Mouse (Mus musculus): ENCODE data around the gene Bud13.

Bud13 gene

DNA sequence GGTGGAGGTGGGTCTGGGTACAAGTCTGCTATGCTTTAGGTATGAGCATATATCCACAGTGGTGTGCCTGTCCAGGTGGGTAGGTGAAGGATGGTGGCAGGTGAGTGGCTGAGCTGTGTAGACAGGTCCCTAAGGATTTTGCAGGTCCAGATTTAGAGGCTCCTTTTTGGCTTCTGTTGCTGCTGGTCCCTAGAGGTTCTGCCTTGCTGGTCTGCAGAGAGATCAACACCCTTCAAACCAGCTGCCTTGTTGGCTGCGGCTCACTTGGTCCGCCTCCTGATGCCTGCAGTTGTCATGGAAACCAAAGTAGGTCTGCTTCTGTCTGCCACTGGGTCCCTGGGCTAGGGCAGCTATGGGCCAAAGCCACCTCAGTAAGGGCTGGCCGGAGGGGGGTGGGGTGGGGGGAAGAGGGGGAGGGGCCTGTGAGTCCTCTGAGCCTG lies 55.1 kb downstream of the Bud13 start:
- DNase-seq (ENCODE audit: low read depth, low spot score): no peak

DNA sequence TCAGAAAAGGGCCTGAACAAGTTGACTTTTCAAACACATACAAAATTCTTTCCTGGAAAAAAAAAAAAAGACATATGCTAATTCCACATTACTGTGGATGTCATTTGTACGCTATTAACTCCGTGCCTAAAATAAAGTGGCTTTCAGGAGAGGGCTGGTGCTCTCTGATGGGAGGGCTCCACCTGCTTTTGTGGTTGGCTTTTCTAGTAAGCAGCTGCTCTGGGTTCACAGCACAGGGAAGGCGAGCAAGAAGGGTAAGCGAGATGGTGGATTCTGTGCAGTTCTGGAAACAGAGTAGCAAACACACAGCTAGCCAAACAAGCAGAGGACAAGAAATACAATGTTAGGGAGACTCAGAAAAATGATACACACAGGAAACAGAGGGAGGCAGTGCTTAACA lies 55.6 kb downstream of the Bud13 start:
- no peak for DNase-seq (ENCODE audit: low read depth, low spot score)

DNA sequence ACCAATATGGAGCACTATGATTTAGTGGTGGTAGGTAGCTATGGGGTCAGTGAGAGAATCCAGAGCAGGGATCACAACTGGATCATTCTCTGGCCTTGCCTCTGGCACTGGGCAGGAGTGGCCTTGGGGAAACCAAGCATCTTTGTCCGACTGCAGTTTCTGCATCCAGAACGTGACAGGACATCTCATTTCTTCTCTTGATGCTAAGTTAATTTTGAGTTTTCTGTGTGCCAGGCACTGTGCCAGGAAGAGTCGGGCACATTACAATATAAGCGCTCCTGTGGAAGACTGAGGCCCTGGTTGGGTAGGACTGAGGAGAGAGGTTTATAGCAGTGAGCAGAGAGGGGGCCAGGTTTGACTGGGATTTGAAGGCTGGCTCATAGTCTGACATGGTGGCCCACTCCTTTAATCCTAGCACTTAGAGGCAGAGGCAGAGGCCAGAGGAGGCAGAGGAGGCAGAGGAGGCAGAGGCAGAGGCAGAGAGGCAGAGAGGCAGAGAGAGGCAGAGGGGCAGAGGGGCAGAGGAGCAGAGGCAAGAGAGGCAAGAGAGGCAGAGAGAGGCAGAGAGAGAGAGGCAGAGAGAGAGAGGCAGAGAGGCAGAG lies 56.3 kb downstream of the Bud13 start:
- no peak for DNase-seq (ENCODE audit: low read depth, low spot score)

DNA sequence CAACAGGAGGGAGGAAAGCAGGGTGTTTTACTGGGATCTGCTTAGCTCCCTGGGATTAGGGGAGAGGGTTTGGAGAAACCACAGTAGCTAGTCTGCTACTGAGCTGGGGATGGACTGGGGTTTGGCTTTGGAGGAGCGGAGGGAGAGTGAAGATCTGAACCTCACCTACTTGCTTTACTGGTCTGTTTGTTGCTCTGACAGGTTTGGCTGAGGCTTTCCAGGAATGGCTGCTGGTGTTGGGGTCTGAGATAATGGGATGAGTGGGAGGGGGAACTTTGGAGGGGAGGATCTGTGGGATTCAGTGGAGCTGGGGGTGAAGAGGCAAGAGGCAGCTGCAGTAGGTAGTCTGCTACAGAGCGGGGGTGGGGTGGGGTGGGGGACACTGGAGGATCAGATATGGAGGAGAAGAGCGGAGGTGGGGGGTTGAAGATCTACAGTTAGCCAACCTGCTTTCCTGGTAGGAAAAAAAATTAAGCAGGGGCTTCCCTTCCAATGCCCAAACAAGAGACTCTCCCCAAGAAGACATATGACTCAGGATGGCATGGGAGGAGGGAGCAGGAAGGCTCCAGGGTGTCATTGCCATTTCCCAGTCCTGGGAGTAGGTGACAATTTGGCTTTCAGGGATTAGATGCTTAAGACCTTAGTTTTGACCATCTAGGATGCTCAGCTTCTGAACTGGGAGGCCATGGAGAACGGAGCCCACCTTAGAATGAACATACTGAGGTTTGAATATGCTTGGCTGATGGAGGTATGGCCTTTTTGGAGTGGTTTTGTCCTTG lies 63.3 kb downstream of the Bud13 start:
- no peak for DNase-seq (ENCODE audit: low read depth, low spot score)
